Mouse (Mus musculus) spleen, adult 18-20 months (tissue): ENCODE data around the gene Zbtb20.

Experiments
- DNase-seq, 2 experiments: peaks; one replicate each; pipeline ENCODE4 v3.0.0; 2022; ENCODE audit warnings: mixed read lengths in 2 of 2

Gene Zbtb20

GRCm38 (mm10) chr16:43217336-43218006 lies 341.8 kb downstream of the Zbtb20 start:
- no peak for DNase-seq

GRCm38 (mm10) chr16:43219367-43219766 lies 343.7 kb downstream of the Zbtb20 start:
- DNase-seq = no peak

- no peak for DNase-seq
These were observed 345.6 kb downstream of the Zbtb20 start for GRCm38 (mm10) chr16:43221313-43221712.

- no peak for DNase-seq
These were observed 354.6 kb downstream of the Zbtb20 start for GRCm38 (mm10) chr16:43230253-43230652.

- DNase-seq = no peak
These were observed 358.6 kb downstream of the Zbtb20 start for GRCm38 (mm10) chr16:43234249-43234648.

- DNase-seq = no peak
These were observed 359.6 kb downstream of the Zbtb20 start for GRCm38 (mm10) chr16:43235317-43235716.

GRCm38 (mm10) chr16:43235721-43236159 lies 360.1 kb downstream of the Zbtb20 start:
- no peak for DNase-seq

GRCm38 (mm10) chr16:43237551-43237950 lies 361.9 kb downstream of the Zbtb20 start:
- no peak for DNase-seq

GRCm38 (mm10) chr16:43247026-43247425 lies 371.3 kb downstream of the Zbtb20 start:
- DNase-seq = no peak

GRCm38 (mm10) chr16:43253077-43253476 lies 377.4 kb downstream of the Zbtb20 start:
- no peak for DNase-seq

- no peak for DNase-seq
These were observed 378.1 kb downstream of the Zbtb20 start for GRCm38 (mm10) chr16:43253746-43254145.

GRCm38 (mm10) chr16:43256191-43256899 lies 380.7 kb downstream of the Zbtb20 start:
- DNase-seq = no peak

- DNase-seq = no peak
These were observed 381.2 kb downstream of the Zbtb20 start for GRCm38 (mm10) chr16:43256900-43257281.

- DNase-seq = no peak
These were observed 383.8 kb downstream of the Zbtb20 start for GRCm38 (mm10) chr16:43259466-43259865.

GRCm38 (mm10) chr16:43260862-43261261 lies 385.2 kb downstream of the Zbtb20 start:
- no peak for DNase-seq

GRCm38 (mm10) chr16:43274057-43274595 lies 398.4 kb downstream of the Zbtb20 start:
- DNase-seq = no peak

- DNase-seq = no peak
These were observed 401.1 kb downstream of the Zbtb20 start for GRCm38 (mm10) chr16:43276764-43277163.

- no peak for DNase-seq
These were observed 410.6 kb downstream of the Zbtb20 start for GRCm38 (mm10) chr16:43286319-43286718.

GRCm38 (mm10) chr16:43286783-43287383 lies 411.2 kb downstream of the Zbtb20 start:
- no peak for DNase-seq

GRCm38 (mm10) chr16:43291423-43291822 lies 415.7 kb downstream of the Zbtb20 start:
- no peak for DNase-seq

- DNase-seq = no peak
These were observed 422.4 kb downstream of the Zbtb20 start for GRCm38 (mm10) chr16:43297953-43298596.

GRCm38 (mm10) chr16:43300420-43300819 lies 424.7 kb downstream of the Zbtb20 start:
- DNase-seq = no peak

GRCm38 (mm10) chr16:43302171-43302570 lies 426.5 kb downstream of the Zbtb20 start:
- no peak for DNase-seq
